Mouse (Mus musculus) lung, embryonic 16.5 days (tissue): Measurements from ENCODE around the gene Psmd11. TPM values are rescaled to one million over a fixed set of nuclear protein-coding genes. Genes with fewer than 3 reads are reported as not detected.

ENCODE experiments used
- ATAC-seq: fragments of 200-750 bp; cut with Nextera tagmentation; 2 replicates; pipeline ENCODE4 v1.8.0; 2017; ENCODE audit warnings: low read depth, mild to moderate bottlenecking, moderate library complexity
- H3K27ac ChIP-seq: fragments of 300-500 bp; sonication (generic); 2 replicates; pipeline ENCODE4 v1.5.1; 2014; ENCODE audit warnings: mild to moderate bottlenecking, control low read depth, low read length
- H3K27me3 ChIP-seq: fragments of 300-500 bp; sonication (generic); 2 replicates; pipeline ENCODE4 v1.6.1; 2014; ENCODE audit warnings: low read depth, low read length, mixed read lengths; ENCODE audit not compliant: control insufficient read depth, insufficient read depth
- H3K36me3 ChIP-seq: fragments of 300-500 bp; sonication (generic); 2 replicates; pipeline ENCODE4 v1.6.1; 2014; ENCODE audit warnings: low read length; ENCODE audit not compliant: control insufficient read depth, insufficient read depth
- H3K4me1 ChIP-seq: fragments of 300-500 bp; sonication (generic); replicated peaks from 2 replicates; pipeline ENCODE4 v1.6.1; 2014; ENCODE audit warnings: low read length, mixed read lengths; ENCODE audit not compliant: control insufficient read depth, insufficient read depth
- H3K4me2 ChIP-seq: fragments of 300-500 bp; sonication (generic); 2 replicates; pipeline ENCODE4 v1.6.1; 2014; ENCODE audit warnings: low read depth, low read length, control low read depth
- H3K4me3 ChIP-seq: fragments of 300-500 bp; sonication (generic); 2 replicates; pipeline ENCODE4 v1.5.1; 2014; ENCODE audit warnings: mild to moderate bottlenecking, low read length, control low read depth
- H3K9ac ChIP-seq: fragments of 300-500 bp; sonication (generic); 2 replicates; pipeline ENCODE4 v1.6.1; 2014; ENCODE audit warnings: low read length, control low read depth
- H3K9me3 ChIP-seq: fragments of 300-500 bp; sonication (generic); 2 replicates; pipeline ENCODE4 v1.6.1; 2016; ENCODE audit warnings: low read length; ENCODE audit not compliant: control insufficient read depth
- WGBS: fragments of 180-500 bp; shearing (Covaris S2); extraction: QIAGEN DNeasy Blood & Tissue Kit; methylation state at CpG from one replicate; pipeline ENCODE4 v1.1.7; 2014; 5-methylcytosine and 5-hydroxymethylcytosine counted together
- polyA plus RNA-seq: library from polyadenylated mRNA; unstranded; fragments of >200 nt; fragmentation: Nextera tagmentation; extraction: Ambion mirVana; gene quantifications from 2 replicates; pipeline ENCODE4 v1.2.1, GENCODE M21; 2015

Gene Psmd11
- polyA plus RNA-seq, 1 experiment from 2014 or later = 300 TPM

DNA sequence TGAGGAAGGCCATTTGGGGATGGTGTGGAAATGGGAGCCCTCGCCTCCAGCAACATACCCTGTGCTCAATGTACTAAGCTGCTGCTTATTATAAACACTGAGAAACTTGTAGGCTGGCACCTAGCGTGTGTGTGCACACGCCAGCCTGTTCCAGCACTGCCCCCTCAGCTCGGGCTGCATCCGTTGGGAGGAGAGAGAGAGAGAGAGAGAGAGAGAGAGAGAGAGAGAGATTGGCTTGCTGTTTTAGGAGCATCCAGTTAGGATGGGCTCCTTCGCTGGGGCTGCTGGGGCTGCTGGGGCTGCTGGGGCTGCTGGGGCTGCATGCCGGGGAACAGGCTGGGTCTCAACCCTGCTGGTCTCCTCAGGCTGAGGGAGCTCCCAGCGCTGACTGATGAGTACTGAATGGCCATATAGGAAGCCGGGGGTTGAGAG is 56.7 kb downstream of the Psmd11 start:
- H3K27me3 ChIP-seq = no peaks in the 10 kb centered on the region
- 72% methylated on average over 9 of the region's 9 CpGs for WGBS
- H3K9ac ChIP-seq = no peak overlapping the region

GRCm38 (mm10) chr11:80485622-80486206 is 57.3 kb downstream of the Psmd11 start:
- no peak overlapping the region for H3K9ac ChIP-seq
- H3K4me2 ChIP-seq = no peak overlapping the region
- no peaks in the 10 kb centered on the region for H3K36me3 ChIP-seq
- H3K27me3 ChIP-seq = no peaks in the 10 kb centered on the region
- H3K9me3 ChIP-seq = no peaks in the 10 kb centered on the region
- no peak overlapping the region for H3K4me3 ChIP-seq
- ATAC-seq = no peak
- no peak overlapping the region for H3K27ac ChIP-seq
- 82% methylated on average over 10 of the region's 10 CpGs for WGBS
- peaks cover 18% of the 10 kb centered on the region for H3K4me1 ChIP-seq

More for the DNA sequence above, 56.7 kb downstream of the Psmd11 start:
- Histone ChIP-seq H3K27ac (no peak overlapping the region), H3K4me2 (no peak overlapping the region), H3K4me1 (peaks cover 13% of the 10 kb centered on the region), H3K9me3 (no peaks in the 10 kb centered on the region), H3K4me3 (no peak overlapping the region), H3K36me3 (no peaks in the 10 kb centered on the region)
- no peak for ATAC-seq

DNA sequence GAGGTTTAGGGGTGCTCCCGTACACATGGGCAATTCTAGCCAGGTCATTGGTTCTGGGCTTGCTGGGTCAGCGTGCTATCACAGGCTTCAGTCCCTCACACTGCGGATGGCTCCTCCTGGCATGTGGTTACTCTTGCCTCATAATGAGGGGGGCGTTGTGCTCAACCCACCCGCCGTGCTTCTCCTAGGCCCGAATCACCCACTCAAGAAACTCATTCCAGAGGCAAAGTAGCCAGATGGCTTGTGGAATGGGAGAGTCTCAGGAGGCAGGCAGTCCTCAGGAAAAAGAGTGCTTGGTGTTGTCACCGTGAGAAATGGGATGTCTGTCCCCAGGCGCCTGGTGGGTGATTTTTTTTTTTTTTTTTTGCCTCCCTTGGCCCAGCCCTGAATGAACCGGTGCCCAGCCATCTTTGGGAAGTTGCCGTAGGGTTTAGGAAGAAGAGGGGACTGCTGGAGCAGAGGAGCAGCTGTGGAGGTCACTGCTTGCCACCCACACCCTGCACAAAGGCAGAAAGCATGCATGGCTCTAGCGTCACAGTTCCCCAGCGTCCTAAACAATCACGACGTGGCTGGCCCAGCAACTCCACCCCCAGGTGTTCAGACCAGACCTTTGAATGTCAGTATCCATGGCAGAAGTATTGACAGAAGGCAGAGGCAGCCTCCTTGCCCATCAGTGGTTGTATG is 59.6 kb downstream of the Psmd11 start:
- no peak overlapping the region for H3K9ac ChIP-seq
- H3K36me3 ChIP-seq = no peaks in the 10 kb centered on the region
- ATAC-seq = no peak
- H3K9me3 ChIP-seq = no peaks in the 10 kb centered on the region
- no peak overlapping the region for H3K4me3 ChIP-seq
- WGBS = 64% methylated on average over 15 of the region's 15 CpGs
- no peak overlapping the region for H3K27ac ChIP-seq
- H3K4me2 ChIP-seq = no peak overlapping the region
- no peaks in the 10 kb centered on the region for H3K27me3 ChIP-seq
- peaks cover 23% of the 10 kb centered on the region for H3K4me1 ChIP-seq

DNA sequence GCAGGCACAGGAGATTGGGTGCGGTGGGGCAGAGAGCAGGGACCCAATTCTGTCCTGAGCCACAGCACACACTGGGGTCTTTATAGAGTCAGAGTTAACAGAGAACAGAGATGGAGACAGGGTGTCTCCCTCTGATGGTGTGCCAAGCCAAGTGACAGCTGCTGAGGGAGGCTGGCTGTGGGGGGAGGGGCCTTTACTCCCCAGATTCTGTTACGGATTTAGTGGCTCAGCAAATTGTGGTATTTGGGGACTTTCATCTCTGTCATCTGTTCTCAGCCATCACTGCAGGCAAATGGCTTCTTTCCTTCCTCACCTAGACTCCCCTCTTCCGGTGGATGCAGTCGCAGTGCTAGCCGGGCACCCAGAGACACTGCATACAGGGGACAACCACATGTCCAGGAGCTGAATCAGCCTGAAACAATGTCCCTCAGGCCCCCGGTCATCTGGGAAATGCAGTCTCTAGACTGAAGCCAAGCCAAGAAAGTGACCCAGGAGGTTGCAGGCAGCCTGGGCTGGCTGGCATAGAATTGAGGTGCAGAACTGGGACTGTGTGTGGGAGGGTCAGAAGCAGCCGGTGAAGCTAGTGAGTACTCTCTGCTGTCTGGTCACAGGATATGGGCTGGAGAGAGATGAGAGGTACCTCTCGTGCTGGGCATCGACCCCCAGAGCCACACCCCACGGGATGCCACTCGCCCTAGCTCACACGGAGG is 60.9 kb downstream of the Psmd11 start:
- peak; percentile 50 for ATAC-seq
- H3K9ac ChIP-seq = no peak overlapping the region
- no peaks in the 10 kb centered on the region for H3K36me3 ChIP-seq
- peaks cover 23% of the 10 kb centered on the region for H3K4me1 ChIP-seq
- no peaks in the 10 kb centered on the region for H3K9me3 ChIP-seq
- WGBS = 49% methylated on average over 12 of the region's 12 CpGs
- no peak overlapping the region for H3K4me3 ChIP-seq
- no peaks in the 10 kb centered on the region for H3K27me3 ChIP-seq
- H3K4me2 ChIP-seq = no peak overlapping the region
- H3K27ac ChIP-seq = peak overlapping the region; percentile 48

DNA sequence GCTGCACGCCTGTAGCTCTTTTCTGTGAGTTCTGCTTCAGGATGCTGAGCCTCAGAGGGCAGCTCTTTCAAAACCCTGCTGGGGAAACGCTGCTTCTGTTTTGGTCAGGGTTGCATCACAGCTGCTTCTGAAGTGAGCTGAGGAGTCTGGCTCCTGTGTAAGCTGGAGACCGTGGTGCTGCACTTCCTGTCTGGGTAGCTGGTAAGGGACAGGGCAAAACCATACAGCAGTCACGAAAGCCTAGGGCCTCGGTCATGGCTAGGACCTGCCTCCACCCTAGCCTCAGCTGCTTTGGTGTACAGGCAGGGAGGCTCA is 61.4 kb downstream of the Psmd11 start:
- peak overlapping the region; percentile 48 for H3K27ac ChIP-seq
- H3K4me1 ChIP-seq = peaks cover 23% of the 10 kb centered on the region
- H3K4me3 ChIP-seq = no peak overlapping the region
- H3K36me3 ChIP-seq = no peaks in the 10 kb centered on the region
- no peak overlapping the region for H3K9ac ChIP-seq
- 37% methylated on average over 5 of the region's 5 CpGs for WGBS
- peak; percentile 48 for ATAC-seq
- H3K9me3 ChIP-seq = no peaks in the 10 kb centered on the region
- no peak overlapping the region for H3K4me2 ChIP-seq
- no peaks in the 10 kb centered on the region for H3K27me3 ChIP-seq

GRCm38 (mm10) chr11:80490831-80491230 is 62.4 kb downstream of the Psmd11 start:
- no peak overlapping the region for H3K4me3 ChIP-seq
- no peak overlapping the region for H3K4me2 ChIP-seq
- WGBS = 55% methylated on average over 10 of the region's 10 CpGs
- no peak overlapping the region for H3K9ac ChIP-seq
- H3K27me3 ChIP-seq = no peaks in the 10 kb centered on the region
- H3K9me3 ChIP-seq = no peaks in the 10 kb centered on the region
- no peaks in the 10 kb centered on the region for H3K36me3 ChIP-seq
- H3K4me1 ChIP-seq = peaks cover 23% of the 10 kb centered on the region
- H3K27ac ChIP-seq = no peak overlapping the region; the same call in 1 of the 2 replicates
- peak; percentile 49 for ATAC-seq

DNA sequence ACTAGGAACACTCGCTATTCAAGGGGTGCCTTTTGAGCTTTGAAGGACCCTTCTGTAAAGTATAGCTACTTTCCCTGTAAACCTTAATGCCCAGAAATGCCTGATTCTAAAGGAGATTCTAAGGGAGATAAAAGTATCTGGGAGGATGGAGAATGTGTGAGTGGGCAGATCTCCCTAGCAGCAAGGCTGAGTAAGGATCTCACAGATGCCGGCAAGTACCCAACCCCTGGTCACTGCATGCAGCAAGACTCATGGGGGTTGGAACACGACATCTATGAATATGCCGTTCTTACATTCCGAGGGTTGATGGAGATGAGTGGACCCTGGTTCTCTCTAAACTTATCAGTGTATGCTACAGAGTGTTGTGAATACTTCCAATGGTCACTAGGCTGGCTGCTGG is 64.8 kb downstream of the Psmd11 start:
- Histone ChIP-seq H3K27me3 (no peaks in the 10 kb centered on the region), H3K27ac (no peak overlapping the region), H3K9me3 (no peaks in the 10 kb centered on the region), H3K4me2 (no peak overlapping the region), H3K9ac (no peak overlapping the region), H3K4me3 (no peak overlapping the region), H3K4me1 (peaks cover 23% of the 10 kb centered on the region), H3K36me3 (no peaks in the 10 kb centered on the region)
- ATAC-seq = no peak
- 83% methylated on average over 5 of the region's 5 CpGs for WGBS

DNA sequence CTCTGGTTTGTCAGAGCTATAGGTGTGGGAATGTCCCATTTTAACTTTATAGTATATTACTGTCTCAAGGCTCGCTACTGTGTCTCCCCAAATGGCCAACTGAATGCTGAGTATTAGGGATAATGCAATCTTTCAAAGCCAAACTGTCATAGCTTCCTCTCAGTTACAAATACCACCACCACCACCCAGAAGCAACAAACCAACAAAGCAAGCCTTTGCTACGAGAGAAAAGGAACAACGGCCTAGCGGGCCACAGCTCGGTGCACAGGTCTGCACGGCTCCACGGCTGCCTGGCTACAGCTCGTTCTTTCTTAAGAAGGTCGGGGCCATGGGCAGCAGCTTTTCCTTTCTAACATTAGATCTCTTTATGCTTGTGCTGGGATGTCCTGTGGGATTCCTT is 66.4 kb downstream of the Psmd11 start:
- no peak for ATAC-seq
- WGBS = 83% methylated on average over 9 of the region's 9 CpGs
- no peak overlapping the region for H3K27ac ChIP-seq
- no peak overlapping the region for H3K9ac ChIP-seq
- H3K27me3 ChIP-seq = no peaks in the 10 kb centered on the region
- H3K9me3 ChIP-seq = no peaks in the 10 kb centered on the region
- no peak overlapping the region for H3K4me3 ChIP-seq
- H3K36me3 ChIP-seq = no peaks in the 10 kb centered on the region
- no peak overlapping the region for H3K4me2 ChIP-seq
- peaks cover 22% of the 10 kb centered on the region for H3K4me1 ChIP-seq

GRCm38 (mm10) chr11:80495972-80496371 is 67.6 kb downstream of the Psmd11 start:
- Histone ChIP-seq H3K4me3 (no peak overlapping the region), H3K4me2 (no peak overlapping the region), H3K9me3 (no peaks in the 10 kb centered on the region), H3K36me3 (no peaks in the 10 kb centered on the region), H3K27ac (no peak overlapping the region), H3K27me3 (no peaks in the 10 kb centered on the region), H3K9ac (no peak overlapping the region), H3K4me1 (peaks cover 11% of the 10 kb centered on the region)
- no peak for ATAC-seq
- 88% methylated on average over 6 of the region's 6 CpGs for WGBS
